Mouse (Mus musculus): Measurements from ENCODE around the gene Sbk1.
"Not testable (repeated sequence)": the region's sequence is repeated elsewhere in the genome, so short reads cannot be mapped to it uniquely, and the experiment has no call there.

Sbk1 gene

GRCm38 (mm10) chr7:126288104-126288497, 15.7 kb downstream of the Sbk1 start:
- peak; percentile 71 for DNase-seq

GRCm38 (mm10) chr7:126288571-126289091, 16.2 kb downstream of the Sbk1 start:
- no peak for DNase-seq

- DNase-seq = no peak
These were observed 17.0 kb downstream of the Sbk1 start for GRCm38 (mm10) chr7:126289371-126289770.

GRCm38 (mm10) chr7:126289956-126290355, 17.5 kb downstream of the Sbk1 start:
- peak; percentile 76 for DNase-seq

GRCm38 (mm10) chr7:126291681-126292545, 19.5 kb downstream of the Sbk1 start:
- peak; percentile 38 for DNase-seq

GRCm38 (mm10) chr7:126293091-126293490, 20.7 kb downstream of the Sbk1 start:
- DNase-seq = no peak

GRCm38 (mm10) chr7:126297579-126298460, 25.4 kb downstream of the Sbk1 start:
- DNase-seq = peak; percentile 40

- peak; percentile 27 for DNase-seq
These were observed 26.4 kb downstream of the Sbk1 start for GRCm38 (mm10) chr7:126298856-126299255.

- DNase-seq = not testable (repeated sequence)
These were observed 29.4 kb downstream of the Sbk1 start for GRCm38 (mm10) chr7:126301831-126302230.

- DNase-seq = peak; percentile 46
These were observed 39.4 kb downstream of the Sbk1 start for GRCm38 (mm10) chr7:126311822-126312221.

- DNase-seq = no peak
These were observed 40.9 kb downstream of the Sbk1 start for GRCm38 (mm10) chr7:126313309-126313708.

- DNase-seq = no peak
These were observed 41.9 kb downstream of the Sbk1 start for GRCm38 (mm10) chr7:126314273-126314672.

GRCm38 (mm10) chr7:126323729-126324128, 51.3 kb downstream of the Sbk1 start:
- peak; percentile 63 for DNase-seq

GRCm38 (mm10) chr7:126324791-126325190, 52.4 kb downstream of the Sbk1 start:
- no peak for DNase-seq

- DNase-seq = not testable (repeated sequence)
These were observed 53.3 kb downstream of the Sbk1 start for GRCm38 (mm10) chr7:126325576-126326273.

- DNase-seq = not testable (repeated sequence)
These were observed 56.4 kb downstream of the Sbk1 start for GRCm38 (mm10) chr7:126328848-126329247.

GRCm38 (mm10) chr7:126329907-126330645, 57.7 kb downstream of the Sbk1 start:
- DNase-seq = no peak

- no peak for DNase-seq
These were observed 58.3 kb downstream of the Sbk1 start for GRCm38 (mm10) chr7:126330693-126331092.

- no peak for DNase-seq
These were observed 60.3 kb downstream of the Sbk1 start for GRCm38 (mm10) chr7:126332691-126333090.

GRCm38 (mm10) chr7:126335556-126335955, 63.1 kb downstream of the Sbk1 start:
- no peak for DNase-seq

GRCm38 (mm10) chr7:126338906-126339305, 66.5 kb downstream of the Sbk1 start:
- DNase-seq = no peak

GRCm38 (mm10) chr7:126339521-126339971, 67.1 kb downstream of the Sbk1 start:
- DNase-seq = no peak
